Mouse (Mus musculus) intestine, embryonic 16.5 days (tissue): ENCODE measurements at regions not wholly inside any gene's neighbourhood (a gene's known extent, or its start where the extent isn't known, plus 50 kb on each side); places are given as distances from the start of the nearest gene placed in this dataset.
"Not testable (repeated sequence)": the region's sequence is repeated elsewhere in the genome, so short reads cannot be mapped to it uniquely, and the experiment has no call there.

ENCODE experiments used
- ATAC-seq: fragments of 200-750 bp; cut with Nextera tagmentation; 2 replicates; pipeline ENCODE4 v1.8.0; 2017; ENCODE audit warnings: moderate TSS enrichment, moderate library complexity
- H3K27ac ChIP-seq: fragments of 300-500 bp; sonication (generic); 2 replicates; pipeline ENCODE4 v1.5.1; 2014; ENCODE audit warnings: mild to moderate bottlenecking, low read length
- H3K27me3 ChIP-seq: fragments of 300-500 bp; sonication (generic); replicated peaks from 2 replicates; pipeline ENCODE4 v1.6.1; 2014; ENCODE audit warnings: low read length, control low read depth, mixed read lengths; ENCODE audit not compliant: control insufficient read depth, insufficient read depth
- H3K36me3 ChIP-seq: fragments of 300-500 bp; sonication (generic); 2 replicates; pipeline ENCODE4 v1.6.1; 2014; ENCODE audit warnings: low read length, control low read depth; ENCODE audit not compliant: control insufficient read depth, insufficient read depth
- H3K4me1 ChIP-seq: fragments of 300-500 bp; sonication (generic); 2 replicates; pipeline ENCODE4 v1.6.1; 2014; ENCODE audit warnings: low read length, control low read depth, mixed read lengths; ENCODE audit not compliant: control insufficient read depth, insufficient read depth
- H3K4me2 ChIP-seq: fragments of 300-500 bp; sonication (generic); 2 replicates; pipeline ENCODE4 v1.6.1; 2014; ENCODE audit warnings: low read depth, low read length, control low read depth
- H3K4me3 ChIP-seq: fragments of 300-500 bp; sonication (generic); 2 replicates; pipeline ENCODE4 v1.5.1; 2014; ENCODE audit warnings: mild to moderate bottlenecking, low read length
- H3K9ac ChIP-seq: fragments of 300-500 bp; sonication (generic); 2 replicates; pipeline ENCODE4 v1.6.1; 2014; ENCODE audit warnings: low read depth, low read length
- H3K9me3 ChIP-seq: fragments of 300-500 bp; sonication (generic); 2 replicates; pipeline ENCODE4 v1.6.1; 2016; ENCODE audit warnings: low read length, control low read depth; ENCODE audit not compliant: control insufficient read depth
- WGBS: fragments of 180-500 bp; shearing (Covaris S2); extraction: QIAGEN DNeasy Blood & Tissue Kit; methylation state at CpG from one replicate; pipeline ENCODE4 v1.1.7; 2014; 5-methylcytosine and 5-hydroxymethylcytosine counted together

- H3K9me3 ChIP-seq, result no peaks in the 10 kb centered on the region
- ATAC-seq, result no peak
- H3K4me3 ChIP-seq, result no peak overlapping the region
- no peak overlapping the region for H3K4me2 ChIP-seq
- no peak overlapping the region for H3K9ac ChIP-seq
- H3K27ac ChIP-seq, result no peak overlapping the region
- H3K4me1 ChIP-seq, result no peaks in the 10 kb centered on the region
- H3K36me3 ChIP-seq, result no peaks in the 10 kb centered on the region
- no peaks in the 10 kb centered on the region for H3K27me3 ChIP-seq
Observed at GRCm38 (mm10) chr6:70517932-70518331, 274.1 kb downstream of the Rpia start.

GRCm38 (mm10) chr6:70468623-70469479 lies 323.2 kb downstream of the Rpia start:
- Histone ChIP-seq H3K27ac (no peak overlapping the region), H3K36me3 (no peaks in the 10 kb centered on the region), H3K4me1 (no peaks in the 10 kb centered on the region), H3K27me3 (no peaks in the 10 kb centered on the region), H3K9ac (no peak overlapping the region), H3K9me3 (no peaks in the 10 kb centered on the region), H3K4me3 (no peak overlapping the region), H3K4me2 (no peak overlapping the region)
- WGBS, result 65% methylated on average over 1 of the region's 1 CpGs
- ATAC-seq, result no peak

- Histone ChIP-seq H3K9me3 (no peaks in the 10 kb centered on the region), H3K27me3 (no peaks in the 10 kb centered on the region), H3K4me1 (no peaks in the 10 kb centered on the region), H3K4me3 (no peak overlapping the region), H3K9ac (no peak overlapping the region), H3K36me3 (no peaks in the 10 kb centered on the region), H3K4me2 (no peak overlapping the region), H3K27ac (no peak overlapping the region)
- ATAC-seq, result no peak
- 81% methylated on average over 3 of the region's 3 CpGs for WGBS
Observed at GRCm38 (mm10) chr6:70457279-70457678, 334.8 kb downstream of the Rpia start.

GRCm38 (mm10) chr6:70434739-70435138 lies 357.3 kb downstream of the Rpia start:
- not testable (repeated sequence) for H3K4me3 ChIP-seq, ATAC-seq, H3K36me3 ChIP-seq, H3K9ac ChIP-seq, H3K4me2 ChIP-seq, H3K9me3 ChIP-seq, H3K27ac ChIP-seq, H3K27me3 ChIP-seq, H3K4me1 ChIP-seq
- 92% methylated on average over 2 of the region's 2 CpGs for WGBS

- 76% methylated on average over 3 of the region's 3 CpGs for WGBS
- H3K4me2 ChIP-seq, H3K4me1 ChIP-seq, ATAC-seq, H3K36me3 ChIP-seq, H3K27me3 ChIP-seq, H3K9ac ChIP-seq, H3K4me3 ChIP-seq, H3K27ac ChIP-seq, H3K9me3 ChIP-seq: not testable (repeated sequence)
Observed at GRCm38 (mm10) chr6:70406290-70406689, 385.7 kb downstream of the Rpia start.

- H3K27ac ChIP-seq, ATAC-seq, H3K4me3 ChIP-seq, H3K27me3 ChIP-seq, H3K36me3 ChIP-seq, H3K4me2 ChIP-seq, H3K9me3 ChIP-seq, H3K4me1 ChIP-seq, H3K9ac ChIP-seq: not testable (repeated sequence)
Observed at GRCm38 (mm10) chr6:70389850-70390249, 402.2 kb downstream of the Rpia start.

- not testable (repeated sequence) for H3K9ac ChIP-seq, H3K9me3 ChIP-seq, H3K4me2 ChIP-seq, ATAC-seq, H3K4me1 ChIP-seq, H3K4me3 ChIP-seq, H3K36me3 ChIP-seq, H3K27me3 ChIP-seq, H3K27ac ChIP-seq
- no CpG with 5 or more reads among the region's 1 CpGs for WGBS
Observed at GRCm38 (mm10) chr6:70386396-70386795, 405.6 kb downstream of the Rpia start.

- not testable (repeated sequence) for H3K4me3 ChIP-seq, H3K4me2 ChIP-seq, H3K4me1 ChIP-seq, H3K27me3 ChIP-seq, H3K9me3 ChIP-seq, H3K27ac ChIP-seq, ATAC-seq, H3K9ac ChIP-seq, H3K36me3 ChIP-seq
- WGBS, result 68% methylated on average over 2 of the region's 2 CpGs
Observed at GRCm38 (mm10) chr6:70379339-70379738, 412.7 kb downstream of the Rpia start.

- not testable (repeated sequence) for H3K9ac ChIP-seq, H3K4me3 ChIP-seq, H3K27me3 ChIP-seq, ATAC-seq, H3K4me2 ChIP-seq, H3K4me1 ChIP-seq, H3K9me3 ChIP-seq, H3K27ac ChIP-seq, H3K36me3 ChIP-seq
- 71% methylated on average over 5 of the region's 5 CpGs for WGBS
Observed at GRCm38 (mm10) chr6:70371821-70372220, 420.2 kb downstream of the Rpia start.

- no peaks in the 10 kb centered on the region for H3K4me1 ChIP-seq
- ATAC-seq, result peak; percentile 63
- no peaks in the 10 kb centered on the region for H3K36me3 ChIP-seq
- 25% methylated on average over 2 of the region's 2 CpGs for WGBS
- no peaks in the 10 kb centered on the region for H3K27me3 ChIP-seq
- H3K27ac ChIP-seq, result no peak overlapping the region
- H3K4me2 ChIP-seq, result no peak overlapping the region
- H3K9me3 ChIP-seq, result no peaks in the 10 kb centered on the region
- no peak overlapping the region for H3K4me3 ChIP-seq
- no peak overlapping the region for H3K9ac ChIP-seq
Observed at GRCm38 (mm10) chr6:70356303-70356702, 435.7 kb downstream of the Rpia start.
